Mouse (Mus musculus) limb, embryonic 13.5 days (tissue): ENCODE data around the gene Amz2. TPM values are rescaled to one million over a fixed set of nuclear protein-coding genes. Genes with fewer than 3 reads are reported as not detected.
"Not testable (repeated sequence)": the region's sequence is repeated elsewhere in the genome, so short reads cannot be mapped to it uniquely, and the experiment has no call there.

ENCODE experiments used
- ATAC-seq: fragments of 200-750 bp; cut with Nextera tagmentation; 2 replicates; pipeline ENCODE4 v1.8.0; 2017; ENCODE audit warnings: low read depth, moderate number of reproducible peaks, moderate TSS enrichment; ENCODE audit not compliant: low FRiP score
- H3K27ac ChIP-seq: fragments of 300-500 bp; sonication (generic); 2 replicates; pipeline ENCODE4 v1.5.1; 2015; ENCODE audit warnings: inconsistent platforms, mild to moderate bottlenecking, moderate library complexity
- H3K27me3 ChIP-seq: fragments of 300-500 bp; sonication (generic); 2 replicates; pipeline ENCODE4 v1.6.1; 2015; ENCODE audit warnings: mild to moderate bottlenecking, inconsistent platforms
- H3K36me3 ChIP-seq: fragments of 300-500 bp; sonication (generic); 2 replicates; pipeline ENCODE4 v1.6.1; 2015; ENCODE audit warnings: inconsistent platforms, mild to moderate bottlenecking, moderate library complexity
- H3K4me1 ChIP-seq: fragments of 300-500 bp; sonication (generic); 2 replicates; pipeline ENCODE4 v1.6.1; 2015; ENCODE audit warnings: inconsistent platforms
- H3K4me2 ChIP-seq: fragments of 300-500 bp; sonication (generic); replicated peaks from 2 replicates; pipeline ENCODE4 v1.6.1; 2015; ENCODE audit warnings: inconsistent platforms, mild to moderate bottlenecking, moderate library complexity
- H3K4me3 ChIP-seq: fragments of 300-500 bp; sonication (generic); 2 replicates; pipeline ENCODE4 v1.5.1; 2015; ENCODE audit warnings: moderate library complexity, mild to moderate bottlenecking, inconsistent platforms
- H3K9ac ChIP-seq: fragments of 300-500 bp; sonication (generic); 2 replicates; pipeline ENCODE4 v1.6.1; 2015; ENCODE audit warnings: mild to moderate bottlenecking, inconsistent platforms
- H3K9me3 ChIP-seq: fragments of 300-500 bp; sonication (generic); 2 replicates; pipeline ENCODE4 v1.6.1; 2016; ENCODE audit warnings: inconsistent platforms
- WGBS: fragments of 180-500 bp; shearing (Covaris S2); methylation state at CpG from one replicate; pipeline ENCODE4 v1.1.7; 2015; 5-methylcytosine and 5-hydroxymethylcytosine counted together
- polyA plus RNA-seq: library from polyadenylated mRNA; unstranded; fragments of >200 nt; fragmentation: Nextera tagmentation; extraction: Ambion mirVana; gene quantifications from 2 replicates; pipeline ENCODE4 v1.2.1, GENCODE M21; 2015

Gene Amz2
- polyA plus RNA-seq, 1 experiment from 2014 or later, result 48.5 TPM

- Histone ChIP-seq H3K9ac (no peak overlapping the region), H3K27me3 (no peaks in the 10 kb centered on the region), H3K4me3 (no peak overlapping the region), H3K4me1 (no peaks in the 10 kb centered on the region), H3K4me2 (no peak overlapping the region), H3K27ac (no peak overlapping the region), H3K9me3 (no peaks in the 10 kb centered on the region), H3K36me3 (no peaks in the 10 kb centered on the region)
- 77% methylated on average over 10 of the region's 10 CpGs for WGBS
- no peak for ATAC-seq
Measured at GRCm38 (mm10) chr11:109487991-109488684, 62.4 kb downstream of the Amz2 start.

- H3K9me3 ChIP-seq, result no peaks in the 10 kb centered on the region
- H3K4me3 ChIP-seq, result no peak overlapping the region
- H3K27ac ChIP-seq, result no peak overlapping the region
- 56% methylated on average over 2 of the region's 2 CpGs for WGBS
- no peaks in the 10 kb centered on the region for H3K36me3 ChIP-seq
- H3K27me3 ChIP-seq, result no peaks in the 10 kb centered on the region
- H3K4me1 ChIP-seq, result peaks cover 2% of the 10 kb centered on the region
- H3K4me2 ChIP-seq, result no peak overlapping the region
- no peak for ATAC-seq
- no peak overlapping the region for H3K9ac ChIP-seq
Measured at GRCm38 (mm10) chr11:109489763-109490162, 64.0 kb downstream of the Amz2 start.

- ATAC-seq, result no peak
- WGBS, result 65% methylated on average over 4 of the region's 4 CpGs
- Histone ChIP-seq H3K4me3 (no peak overlapping the region), H3K36me3 (no peaks in the 10 kb centered on the region), H3K27me3 (peaks cover 6% of the 10 kb centered on the region; the same call in 1 of the 2 replicates), H3K9ac (no peak overlapping the region), H3K9me3 (no peaks in the 10 kb centered on the region), H3K4me1 (peaks cover 14% of the 10 kb centered on the region), H3K4me2 (no peak overlapping the region), H3K27ac (no peak overlapping the region)
Measured at GRCm38 (mm10) chr11:109491844-109492243, 66.1 kb downstream of the Amz2 start.

GRCm38 (mm10) chr11:109492847-109493464 lies 67.2 kb downstream of the Amz2 start:
- not testable (repeated sequence) for H3K9me3 ChIP-seq, H3K4me2 ChIP-seq, H3K9ac ChIP-seq, H3K27ac ChIP-seq, H3K4me3 ChIP-seq, H3K27me3 ChIP-seq, ATAC-seq, H3K36me3 ChIP-seq
- 71% methylated on average over 8 of the region's 8 CpGs for whole genome bisulfite sequencing
- peaks cover 14% of the 10 kb centered on the region for H3K4me1 ChIP-seq

GRCm38 (mm10) chr11:109494890-109495770 lies 69.4 kb downstream of the Amz2 start:
- H3K36me3 ChIP-seq, result no peaks in the 10 kb centered on the region
- peaks cover 6% of the 10 kb centered on the region; the same call in 1 of the 2 replicates for H3K27me3 ChIP-seq
- peaks cover 20% of the 10 kb centered on the region for H3K4me1 ChIP-seq
- H3K4me3 ChIP-seq, result no peak overlapping the region
- no peak overlapping the region for H3K4me2 ChIP-seq
- no peaks in the 10 kb centered on the region for H3K9me3 ChIP-seq
- WGBS, result 36% methylated on average over 24 of the region's 24 CpGs
- H3K27ac ChIP-seq, result no peak overlapping the region
- no peak for ATAC-seq
- no peak overlapping the region for H3K9ac ChIP-seq

GRCm38 (mm10) chr11:109495771-109496474 lies 70.2 kb downstream of the Amz2 start:
- WGBS, result 41% methylated on average over 14 of the region's 14 CpGs
- ATAC-seq, result no peak
- H3K9ac ChIP-seq, result no peak overlapping the region

GRCm38 (mm10) chr11:109496475-109496993 lies 70.8 kb downstream of the Amz2 start:
- no peak for ATAC-seq
- Histone ChIP-seq H3K27ac (no peak overlapping the region), H3K4me3 (no peak overlapping the region), H3K27me3 (peaks cover 6% of the 10 kb centered on the region; the same call in 1 of the 2 replicates), H3K4me1 (peaks cover 20% of the 10 kb centered on the region), H3K9me3 (no peaks in the 10 kb centered on the region), H3K36me3 (no peaks in the 10 kb centered on the region), H3K4me2 (no peak overlapping the region), H3K9ac (no peak overlapping the region)
- 84% methylated on average over 7 of the region's 7 CpGs for WGBS

More at GRCm38 (mm10) chr11:109495771-109496474, 70.2 kb downstream of the Amz2 start:
- no peaks in the 10 kb centered on the region for H3K9me3 ChIP-seq
- no peak overlapping the region for H3K27ac ChIP-seq
- H3K4me1 ChIP-seq, result peaks cover 20% of the 10 kb centered on the region
- no peak overlapping the region for H3K4me3 ChIP-seq
- H3K4me2 ChIP-seq, result no peak overlapping the region
- H3K36me3 ChIP-seq, result no peaks in the 10 kb centered on the region
- peaks cover 6% of the 10 kb centered on the region; the same call in 1 of the 2 replicates for H3K27me3 ChIP-seq

GRCm38 (mm10) chr11:109496996-109497714 lies 71.4 kb downstream of the Amz2 start:
- Histone ChIP-seq H3K9ac (no peak overlapping the region), H3K4me1 (peaks cover 20% of the 10 kb centered on the region), H3K27me3 (peaks cover 6% of the 10 kb centered on the region; the same call in 1 of the 2 replicates), H3K4me3 (no peak overlapping the region), H3K9me3 (no peaks in the 10 kb centered on the region), H3K36me3 (no peaks in the 10 kb centered on the region), H3K27ac (no peak overlapping the region), H3K4me2 (no peak overlapping the region)
- WGBS, result 62% methylated on average over 6 of the region's 6 CpGs
- no peak for ATAC-seq

GRCm38 (mm10) chr11:109497990-109498389 lies 72.2 kb downstream of the Amz2 start:
- H3K4me1 ChIP-seq, result peaks cover 20% of the 10 kb centered on the region
- H3K4me2 ChIP-seq, result no peak overlapping the region
- H3K4me3 ChIP-seq, result no peak overlapping the region
- WGBS, result 70% methylated on average over 9 of the region's 9 CpGs
- no peak for ATAC-seq
- peaks cover 6% of the 10 kb centered on the region; the same call in 1 of the 2 replicates for H3K27me3 ChIP-seq
- H3K9ac ChIP-seq, result no peak overlapping the region
- H3K27ac ChIP-seq, result no peak overlapping the region
- H3K9me3 ChIP-seq, result no peaks in the 10 kb centered on the region
- no peaks in the 10 kb centered on the region for H3K36me3 ChIP-seq

GRCm38 (mm10) chr11:109500206-109500605 lies 74.5 kb downstream of the Amz2 start:
- no peak for ATAC-seq
- H3K27ac ChIP-seq, result no peak overlapping the region

More at GRCm38 (mm10) chr11:109500206-109500605, 74.5 kb downstream of the Amz2 start:
- Histone ChIP-seq H3K9ac (no peak overlapping the region), H3K4me3 (no peak overlapping the region), H3K36me3 (no peaks in the 10 kb centered on the region), H3K9me3 (no peaks in the 10 kb centered on the region), H3K27me3 (peaks cover 6% of the 10 kb centered on the region; the same call in 1 of the 2 replicates), H3K4me2 (no peak overlapping the region), H3K4me1 (peaks cover 13% of the 10 kb centered on the region)
- WGBS, result 90% methylated on average over 5 of the region's 5 CpGs
